Mouse (Mus musculus) heart, embryonic 11.5 days (tissue): ENCODE measurements around the gene Unc13b. TPM values are rescaled to one million over a fixed set of nuclear protein-coding genes. Genes with fewer than 3 reads are reported as not detected.

Source experiments
- ATAC-seq: fragments of 200-750 bp; cut with Nextera tagmentation; replicated peaks from 2 replicates; pipeline ENCODE4 v1.8.0; 2017; ENCODE audit warnings: moderate library complexity; ENCODE audit not compliant: insufficient number of reproducible peaks, low FRiP score, low TSS enrichment
- H3K27ac ChIP-seq: fragments of 300-500 bp; sonication (generic); 2 replicates; pipeline ENCODE4 v1.5.1; 2014; ENCODE audit warnings: mild to moderate bottlenecking, low read depth, low read length
- H3K27me3 ChIP-seq: fragments of 300-500 bp; sonication (generic); 2 replicates; pipeline ENCODE4 v1.6.1; 2014; ENCODE audit warnings: mild to moderate bottlenecking, low read length, mixed read lengths; ENCODE audit not compliant: control insufficient read depth, insufficient read depth
- H3K36me3 ChIP-seq: fragments of 300-500 bp; sonication (generic); 2 replicates; pipeline ENCODE4 v1.6.1; 2014; ENCODE audit warnings: mild to moderate bottlenecking, low read length, moderate library complexity, mixed read lengths; ENCODE audit not compliant: control insufficient read depth, insufficient read depth
- H3K4me1 ChIP-seq: fragments of 300-500 bp; sonication (generic); 2 replicates; pipeline ENCODE4 v1.6.1; 2014; ENCODE audit warnings: low read length; ENCODE audit not compliant: control insufficient read depth, insufficient read depth
- H3K4me2 ChIP-seq: fragments of 300-500 bp; sonication (generic); 2 replicates; pipeline ENCODE4 v1.6.1; 2014; ENCODE audit warnings: mild to moderate bottlenecking, moderate library complexity
- H3K4me3 ChIP-seq: fragments of 300-500 bp; sonication (generic); 2 replicates; pipeline ENCODE4 v1.5.1; 2014; ENCODE audit warnings: low read depth, low read length
- H3K9ac ChIP-seq: fragments of 300-500 bp; sonication (generic); 2 replicates; pipeline ENCODE4 v1.6.1; 2014; ENCODE audit warnings: mild to moderate bottlenecking, low read depth, low read length, moderate library complexity
- H3K9me3 ChIP-seq: fragments of 300-500 bp; sonication (generic); replicated peaks from 2 replicates; pipeline ENCODE4 v1.6.1; 2016; ENCODE audit warnings: low read length; ENCODE audit not compliant: control insufficient read depth
- WGBS: fragments of 180-500 bp; shearing (Covaris S2); extraction: QIAGEN DNeasy Blood & Tissue Kit; methylation state at CpG from one replicate; pipeline ENCODE4 v1.1.7; 2014; ENCODE audit not compliant: insufficient replicate concordance; 5-methylcytosine and 5-hydroxymethylcytosine counted together
- polyA plus RNA-seq: library from polyadenylated mRNA; unstranded; fragments of >200 nt; fragmentation: Nextera tagmentation; extraction: Ambion mirVana; gene quantifications from 2 replicates; pipeline ENCODE4 v1.2.1, GENCODE M21; 2014

Gene Unc13b
- polyA plus RNA-seq, 1 experiment from 2014 or later, result 9.3 TPM

GRCm38 (mm10) chr4:43058392-43058752 is 381 bp upstream of the Unc13b start:
- Histone ChIP-seq H3K4me1 (no peaks in the 10 kb centered on the region; the same call in 1 of the 2 replicates), H3K27me3 (no peaks in the 10 kb centered on the region), H3K4me3 (peak overlapping the region; percentile 72), H3K27ac (no peak overlapping the region), H3K4me2 (peak overlapping the region; percentile 87), H3K9me3 (no peaks in the 10 kb centered on the region), H3K9ac (no peak overlapping the region), H3K36me3 (no peaks in the 10 kb centered on the region)
- ATAC-seq, result no peak
- WGBS, result 29% methylated on average over 8 of the region's 8 CpGs

- Histone ChIP-seq H3K27me3 (no peaks in the 10 kb centered on the region), H3K4me3 (peak overlapping the region; percentile 72), H3K36me3 (no peaks in the 10 kb centered on the region), H3K9ac (peak overlapping the region; percentile 81), H3K27ac (no peak overlapping the region), H3K4me1 (no peaks in the 10 kb centered on the region; the same call in 1 of the 2 replicates), H3K4me2 (peak overlapping the region; percentile 87), H3K9me3 (no peaks in the 10 kb centered on the region)
- ATAC-seq, result no peak
- WGBS, result 47% methylated on average over 3 of the region's 3 CpGs
Measured at GRCm38 (mm10) chr4:43059697-43060096, 944 bp downstream of the Unc13b start.

- 53% methylated on average over 3 of the region's 3 CpGs for WGBS
- no peak overlapping the region for H3K27ac ChIP-seq
- ATAC-seq, result no peak
- H3K4me2 ChIP-seq, result peak overlapping the region; percentile 87; the same call in 1 of the 2 replicates
- H3K36me3 ChIP-seq, result no peaks in the 10 kb centered on the region
- no peaks in the 10 kb centered on the region; the same call in 1 of the 2 replicates for H3K4me1 ChIP-seq
- no peaks in the 10 kb centered on the region for H3K9me3 ChIP-seq
- no peak overlapping the region for H3K9ac ChIP-seq
- H3K4me3 ChIP-seq, result no peak overlapping the region
- H3K27me3 ChIP-seq, result no peaks in the 10 kb centered on the region
Measured at GRCm38 (mm10) chr4:43060286-43060685, 1.5 kb downstream of the Unc13b start.

GRCm38 (mm10) chr4:43065471-43065870 is 6.7 kb downstream of the Unc13b start:
- Histone ChIP-seq H3K4me1 (no peaks in the 10 kb centered on the region), H3K36me3 (no peaks in the 10 kb centered on the region), H3K4me3 (no peak overlapping the region), H3K27ac (no peak overlapping the region), H3K4me2 (no peak overlapping the region), H3K27me3 (no peaks in the 10 kb centered on the region), H3K9ac (no peak overlapping the region), H3K9me3 (no peaks in the 10 kb centered on the region)
- 89% methylated on average over 4 of the region's 4 CpGs for WGBS
- no peak for ATAC-seq

- Histone ChIP-seq H3K36me3 (no peaks in the 10 kb centered on the region), H3K27ac (no peak overlapping the region), H3K4me2 (no peak overlapping the region), H3K4me1 (no peaks in the 10 kb centered on the region), H3K4me3 (no peak overlapping the region), H3K9ac (no peak overlapping the region), H3K9me3 (no peaks in the 10 kb centered on the region), H3K27me3 (no peaks in the 10 kb centered on the region)
- no peak for ATAC-seq
Measured at GRCm38 (mm10) chr4:43074923-43075322, 16.2 kb downstream of the Unc13b start.

- no peaks in the 10 kb centered on the region for H3K4me1 ChIP-seq
- no peaks in the 10 kb centered on the region for H3K27me3 ChIP-seq
- 60% methylated on average over 7 of the region's 7 CpGs for WGBS
- no peaks in the 10 kb centered on the region for H3K9me3 ChIP-seq
- no peak overlapping the region for H3K27ac ChIP-seq
- no peak overlapping the region for H3K4me3 ChIP-seq
- H3K9ac ChIP-seq, result no peak overlapping the region
- H3K36me3 ChIP-seq, result no peaks in the 10 kb centered on the region
- no peak for ATAC-seq
- no peak overlapping the region for H3K4me2 ChIP-seq
Measured at GRCm38 (mm10) chr4:43078071-43078718, 19.4 kb downstream of the Unc13b start.

GRCm38 (mm10) chr4:43082458-43082857 is 23.7 kb downstream of the Unc13b start:
- Histone ChIP-seq H3K27me3 (no peaks in the 10 kb centered on the region), H3K4me2 (no peak overlapping the region), H3K27ac (no peak overlapping the region), H3K9ac (no peak overlapping the region), H3K4me1 (no peaks in the 10 kb centered on the region), H3K36me3 (no peaks in the 10 kb centered on the region), H3K4me3 (no peak overlapping the region), H3K9me3 (no peaks in the 10 kb centered on the region)
- WGBS, result 58% methylated on average over 2 of the region's 2 CpGs
- ATAC-seq, result no peak

GRCm38 (mm10) chr4:43089950-43090349 is 31.2 kb downstream of the Unc13b start:
- H3K9me3 ChIP-seq, result no peaks in the 10 kb centered on the region
- no peaks in the 10 kb centered on the region for H3K27me3 ChIP-seq
- H3K36me3 ChIP-seq, result no peaks in the 10 kb centered on the region
- no peaks in the 10 kb centered on the region for H3K4me1 ChIP-seq
- ATAC-seq, result no peak
- H3K27ac ChIP-seq, result no peak overlapping the region
- no peak overlapping the region for H3K4me2 ChIP-seq
- WGBS, result 79% methylated on average over 2 of the region's 2 CpGs
- no peak overlapping the region for H3K9ac ChIP-seq
- H3K4me3 ChIP-seq, result no peak overlapping the region

- no peaks in the 10 kb centered on the region for H3K9me3 ChIP-seq
- 63% methylated on average over 4 of the region's 4 CpGs for WGBS
- no peaks in the 10 kb centered on the region for H3K27me3 ChIP-seq
- H3K4me3 ChIP-seq, result no peak overlapping the region
- ATAC-seq, result no peak
- H3K27ac ChIP-seq, result no peak overlapping the region
- H3K4me1 ChIP-seq, result no peaks in the 10 kb centered on the region
- no peaks in the 10 kb centered on the region for H3K36me3 ChIP-seq
- no peak overlapping the region for H3K4me2 ChIP-seq
- no peak overlapping the region for H3K9ac ChIP-seq
Measured at GRCm38 (mm10) chr4:43091183-43091582, 32.4 kb downstream of the Unc13b start.
